Mouse (Mus musculus): ENCODE data around the gene Stat5a. TPM values are rescaled to one million over a fixed set of nuclear protein-coding genes. Genes with fewer than 3 reads are reported as not detected.

The Stat5a gene
- total RNA-seq, 2 experiments from 2014 or later, result 1.7 to 2.0 TPM

DNA sequence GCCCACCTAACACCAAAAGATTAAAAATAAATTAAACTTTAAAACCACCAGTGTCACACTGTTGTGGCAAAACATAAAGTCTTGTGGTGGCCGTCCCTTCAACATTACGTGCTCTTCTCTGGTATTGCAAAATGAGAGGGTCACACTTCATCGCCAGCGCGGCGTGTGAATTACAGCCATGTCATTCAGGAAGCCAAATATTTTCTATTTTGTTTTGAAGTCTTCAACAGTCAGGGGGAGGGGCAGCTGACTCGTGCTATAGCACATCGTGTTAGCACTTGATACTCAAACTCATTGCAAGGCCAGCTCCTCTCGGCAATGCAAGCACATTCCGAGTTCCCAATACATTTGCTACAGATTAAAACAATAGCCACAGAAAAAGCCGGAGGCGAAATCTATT lies 18.3 kb upstream of the Stat5a start:
- Histone ChIP-seq H3K27ac (no peak overlapping the region), H3K4me3 (no peak overlapping the region)
- DNase-seq (ENCODE audit: extremely low spot score in 1 of 2, low spot score in 2 of 2), result no peak
- TF ChIP-seq CTCF (IDR thresholded peaks at IDR 0.05), result no peak
- intact Hi-C loops (cut with DNase I), result no loop called here

DNA sequence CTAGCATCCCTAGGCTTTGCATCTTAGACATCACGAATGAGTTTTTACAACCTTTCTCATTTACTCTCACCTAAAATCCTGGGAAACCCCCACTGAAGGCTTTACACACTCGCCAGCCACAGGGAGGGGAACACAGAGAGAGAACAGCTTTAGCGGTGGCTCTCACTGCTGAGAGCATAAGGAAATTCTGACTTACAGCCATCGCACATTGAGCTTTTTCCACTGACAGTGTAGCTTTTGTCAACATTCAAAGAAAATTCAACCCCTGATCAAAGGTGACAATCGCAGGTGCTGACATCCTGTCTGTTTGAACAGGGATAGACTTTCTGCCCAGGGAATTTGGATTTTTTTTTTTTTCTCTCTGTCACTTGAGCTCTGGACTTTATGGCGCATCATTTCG lies 17.1 kb upstream of the Stat5a start:
- no peak for TF ChIP-seq CTCF (IDR thresholded peaks at IDR 0.05)
- no peak overlapping the region for H3K4me3 ChIP-seq
- no peak overlapping the region for H3K27ac ChIP-seq
- DNase-seq (ENCODE audit: extremely low spot score in 1 of 2, low spot score in 2 of 2), result no peak
- intact Hi-C loops (cut with DNase I), result no loop called here

DNA sequence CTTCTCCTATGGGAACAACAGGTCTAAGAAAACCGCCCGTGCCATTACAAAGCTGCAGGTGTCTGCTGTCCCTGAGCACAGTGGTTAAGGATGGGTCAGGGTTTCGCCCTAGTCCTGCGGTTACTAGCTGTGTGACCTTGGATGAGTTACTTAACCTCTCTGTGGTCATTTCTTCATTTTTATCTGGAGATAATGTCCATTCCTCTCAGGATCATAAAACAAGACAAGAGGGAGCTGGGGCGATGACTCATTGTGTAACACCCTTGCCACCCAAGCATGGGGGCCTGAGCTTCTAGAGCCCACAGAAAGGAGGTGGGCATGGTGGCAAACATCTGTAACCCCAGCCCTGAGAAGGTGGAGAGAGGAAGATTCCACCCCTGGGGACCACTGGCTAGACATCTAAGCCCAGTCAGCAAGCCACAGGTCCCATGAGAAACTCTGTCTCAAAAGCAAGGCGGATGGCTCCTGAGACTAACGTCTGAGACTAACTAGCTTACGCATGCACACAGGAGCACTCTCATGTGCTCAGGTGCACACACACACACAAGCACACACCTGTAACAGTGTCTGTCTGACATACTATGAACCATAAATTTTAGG lies 16.0 kb upstream of the Stat5a start:
- Histone ChIP-seq H3K27ac (no peak overlapping the region), H3K4me3 (no peak overlapping the region)
- DNase-seq (ENCODE audit: extremely low spot score in 1 of 2, low spot score in 2 of 2), result no peak
- intact Hi-C loops (cut with DNase I), result no loop called here
- TF ChIP-seq CTCF (IDR thresholded peaks at IDR 0.05), result no peak

DNA sequence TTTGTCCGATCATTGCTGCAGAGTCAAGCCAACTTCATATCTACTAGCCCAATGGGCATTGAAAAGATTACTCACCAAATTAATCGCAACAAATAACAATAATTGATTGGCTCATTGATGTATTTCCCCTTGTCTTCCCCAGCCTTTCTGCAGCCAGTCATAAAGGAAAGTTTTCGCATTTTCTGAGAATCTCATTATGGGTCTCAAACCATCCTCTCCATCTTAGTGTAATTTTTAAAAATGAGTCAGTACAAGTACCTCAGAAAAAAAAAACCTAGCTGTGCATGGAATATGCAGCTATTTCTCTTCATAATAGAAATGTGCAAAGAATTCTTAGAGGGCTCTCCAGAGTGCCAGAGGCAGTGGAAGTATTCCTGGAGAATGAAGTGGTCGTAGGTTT lies 15.0 kb upstream of the Stat5a start:
- no peak overlapping the region for H3K4me3 ChIP-seq
- intact Hi-C loops (cut with DNase I), result no loop called here
- DNase-seq (ENCODE audit: extremely low spot score in 1 of 2, low spot score in 2 of 2), result no peak
- TF ChIP-seq CTCF (IDR thresholded peaks at IDR 0.05), result no peak
- no peak overlapping the region for H3K27ac ChIP-seq

DNA sequence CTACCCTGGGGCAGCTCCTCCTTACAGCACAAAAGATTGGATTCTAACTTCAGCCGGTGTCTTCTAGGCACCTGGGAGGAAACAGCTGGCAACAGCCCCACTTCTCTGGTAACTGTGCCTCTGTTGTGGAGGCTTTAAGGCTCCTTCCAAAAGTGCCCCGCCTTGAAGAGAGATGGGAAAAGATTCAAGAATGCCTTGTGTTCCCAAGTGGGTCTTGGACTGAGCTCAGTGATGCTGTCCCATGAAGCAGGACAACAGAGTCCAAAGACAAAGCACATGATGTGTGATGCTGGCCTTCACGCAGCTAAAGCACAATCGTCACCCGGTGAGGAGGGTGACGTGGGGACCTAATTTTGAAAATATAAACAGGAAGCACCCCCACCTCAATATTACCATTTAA lies 13.4 kb upstream of the Stat5a start:
- H3K4me3 ChIP-seq, result no peak overlapping the region
- no peak overlapping the region for H3K27ac ChIP-seq
- TF ChIP-seq CTCF (IDR thresholded peaks at IDR 0.05), result no peak
- intact Hi-C loops (cut with DNase I), result no loop called here
- no peak for DNase-seq (ENCODE audit: extremely low spot score in 1 of 2, low spot score in 2 of 2)

DNA sequence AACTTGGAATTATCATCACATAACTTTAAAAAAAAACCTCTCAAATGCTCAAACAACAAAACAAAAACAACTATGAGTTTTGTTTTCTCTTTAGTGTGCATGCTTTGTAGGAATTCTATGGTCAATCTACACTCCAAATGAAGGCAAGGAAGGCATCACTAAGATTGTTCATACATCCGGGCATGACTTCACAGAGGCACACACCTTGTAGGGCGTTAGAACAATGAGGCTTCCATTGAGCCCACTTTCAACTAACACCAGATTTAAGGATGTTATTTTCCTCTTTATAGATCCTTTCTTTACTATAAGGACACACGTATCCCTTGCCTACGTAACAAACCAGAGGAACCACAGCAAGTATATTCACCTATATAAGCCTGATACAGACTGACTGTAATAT lies 11.6 kb upstream of the Stat5a start:
- TF ChIP-seq CTCF (IDR thresholded peaks at IDR 0.05), result no peak
- no peak overlapping the region for H3K27ac ChIP-seq
- no peak overlapping the region for H3K4me3 ChIP-seq
- intact Hi-C loops (cut with DNase I), result no loop called here
- no peak for DNase-seq (ENCODE audit: extremely low spot score in 1 of 2, low spot score in 2 of 2)

DNA sequence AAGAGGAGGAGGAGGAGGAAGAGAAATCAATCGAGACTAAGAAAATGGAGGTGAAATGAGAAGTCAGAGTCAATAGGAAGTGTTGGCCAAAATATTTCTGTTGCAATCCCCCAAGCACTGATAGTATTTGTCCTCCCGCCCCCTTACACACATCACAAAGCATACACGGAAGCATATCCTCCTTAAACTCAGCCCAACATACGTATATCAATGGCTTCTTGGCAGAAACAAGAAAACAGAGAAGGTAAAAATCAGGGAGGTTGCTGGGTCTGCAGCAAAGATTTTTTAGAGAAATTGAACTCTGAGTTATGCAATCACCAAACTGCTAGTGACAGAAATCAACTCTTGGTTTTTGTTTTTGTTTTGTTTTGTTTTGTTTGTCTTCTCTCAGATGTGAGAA lies 11.1 kb upstream of the Stat5a start:
- H3K4me3 ChIP-seq, result no peak overlapping the region
- no peak for TF ChIP-seq CTCF (IDR thresholded peaks at IDR 0.05)
- no peak overlapping the region for H3K27ac ChIP-seq
- intact Hi-C loops (cut with DNase I), result no loop called here
- DNase-seq (ENCODE audit: extremely low spot score in 1 of 2, low spot score in 2 of 2), result no peak

DNA sequence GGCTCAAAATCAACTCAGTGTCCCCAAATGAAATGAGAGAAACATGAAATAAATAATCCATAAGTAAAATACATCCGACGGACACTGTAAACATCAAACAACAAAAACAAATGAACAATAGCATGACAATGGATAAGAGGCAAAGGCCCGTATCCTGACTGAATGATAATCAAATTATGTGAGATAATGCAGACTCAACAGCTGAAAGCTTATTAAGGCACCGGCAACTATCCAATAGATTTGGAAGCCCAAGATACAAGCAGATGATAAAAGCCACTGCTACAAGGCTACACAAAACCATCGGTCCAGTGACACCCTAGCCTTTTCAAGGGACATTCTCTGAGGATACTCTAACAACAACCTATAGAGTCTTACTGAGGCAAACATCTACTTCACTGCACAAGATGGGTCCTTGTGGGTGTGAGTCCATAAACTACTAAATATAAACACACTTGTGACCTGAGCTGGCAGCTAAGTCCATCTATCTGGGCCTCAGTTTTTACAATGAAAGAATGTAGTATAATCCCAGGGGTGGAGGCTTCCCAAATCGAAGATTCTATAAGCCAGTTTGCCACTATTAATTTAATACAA lies 10.3 kb upstream of the Stat5a start:
- Histone ChIP-seq H3K4me3 (peak overlapping the region; percentile 77), H3K27ac (no peak overlapping the region)
- DNase-seq (ENCODE audit: extremely low spot score in 1 of 2, low spot score in 2 of 2), result no peak
- intact Hi-C loops (cut with DNase I), result no loop called here
- no peak for TF ChIP-seq CTCF (IDR thresholded peaks at IDR 0.05)

DNA sequence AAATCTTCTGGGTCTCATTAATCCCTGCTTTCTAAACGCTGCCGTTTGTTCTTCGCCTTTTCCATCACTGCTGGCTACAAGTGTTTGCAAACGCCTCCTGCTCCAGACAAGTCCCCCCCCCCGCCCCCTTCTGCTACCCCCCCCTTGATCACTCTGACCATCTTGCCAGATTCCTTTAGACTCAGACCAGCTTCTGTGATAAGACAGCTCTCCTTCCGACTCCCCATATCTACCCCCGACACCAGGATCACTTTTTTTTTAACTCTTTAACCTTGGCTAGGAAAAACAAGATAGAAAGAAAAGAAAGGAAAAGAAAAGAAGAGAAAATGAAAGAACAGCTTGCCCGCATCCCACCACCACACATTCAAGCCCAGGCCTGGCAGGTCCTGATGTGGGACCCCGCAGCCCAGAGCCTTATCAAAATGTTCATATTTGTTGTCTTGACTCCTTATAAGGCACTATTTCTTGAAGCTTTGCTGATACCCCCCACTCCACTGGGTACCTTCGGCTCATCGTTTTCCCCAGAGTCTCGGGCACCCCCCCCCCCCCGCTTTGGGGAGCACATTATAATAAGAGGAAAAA lies 9.6 kb upstream of the Stat5a start:
- Histone ChIP-seq H3K27ac (no peak overlapping the region), H3K4me3 (peak overlapping the region; percentile 77)
- intact Hi-C loops (cut with DNase I), result no loop called here
- no peak for DNase-seq (ENCODE audit: extremely low spot score in 1 of 2, low spot score in 2 of 2)
- TF ChIP-seq CTCF (IDR thresholded peaks at IDR 0.05), result no peak

DNA sequence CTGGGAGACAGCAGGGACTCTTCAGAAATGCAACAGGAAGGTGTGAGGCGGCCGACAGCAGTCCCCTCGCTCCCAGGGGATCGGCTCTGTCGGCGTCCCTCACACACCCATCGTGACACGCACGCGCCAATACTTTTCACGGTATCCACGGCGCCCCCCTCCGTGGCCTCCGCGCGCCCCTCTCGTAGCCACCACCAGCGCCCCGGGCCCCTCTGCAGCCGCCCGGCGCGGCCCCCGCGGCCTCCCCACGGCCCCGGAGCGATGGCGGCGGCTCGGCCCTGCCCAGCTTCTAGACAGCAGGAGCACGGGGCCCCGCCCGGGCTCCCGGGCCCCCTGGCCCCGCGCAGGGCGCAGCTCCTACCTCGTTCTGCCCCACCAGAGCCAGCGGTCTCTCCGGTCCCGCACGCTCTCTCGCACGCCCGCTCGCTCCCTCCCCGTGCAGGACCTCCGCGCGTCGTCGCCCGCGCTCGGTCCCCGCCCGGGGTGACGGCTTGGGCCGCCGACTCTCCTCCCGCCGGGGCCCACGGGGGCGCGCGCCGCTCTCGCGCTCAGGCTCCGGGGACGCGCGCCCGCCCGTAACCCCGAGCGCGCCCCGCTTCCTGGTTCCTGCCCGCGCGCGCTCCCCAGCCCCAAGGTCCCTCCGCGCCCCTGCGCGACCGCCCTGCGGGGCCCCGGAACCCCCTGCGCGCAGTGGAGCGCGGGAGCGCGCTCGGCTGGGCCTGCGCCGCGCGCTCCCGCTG lies 8.9 kb upstream of the Stat5a start, which contains the start of gene Stat5b:
TSS of gene Stat5b (minus strand) at position 687 of the 740 bp plus-strand sequence.
- TF ChIP-seq CTCF (IDR thresholded peaks at IDR 0.05), result no peak
- H3K4me3 ChIP-seq, result peak within 1 kb of the TSS; percentile 77
- intact Hi-C loops (cut with DNase I), result no loop called here
- H3K27ac ChIP-seq, result peak within 1 kb of the TSS; percentile 87
- peak; percentile 66 to 69 for DNase-seq (ENCODE audit: extremely low spot score in 1 of 2, low spot score in 2 of 2)

DNA sequence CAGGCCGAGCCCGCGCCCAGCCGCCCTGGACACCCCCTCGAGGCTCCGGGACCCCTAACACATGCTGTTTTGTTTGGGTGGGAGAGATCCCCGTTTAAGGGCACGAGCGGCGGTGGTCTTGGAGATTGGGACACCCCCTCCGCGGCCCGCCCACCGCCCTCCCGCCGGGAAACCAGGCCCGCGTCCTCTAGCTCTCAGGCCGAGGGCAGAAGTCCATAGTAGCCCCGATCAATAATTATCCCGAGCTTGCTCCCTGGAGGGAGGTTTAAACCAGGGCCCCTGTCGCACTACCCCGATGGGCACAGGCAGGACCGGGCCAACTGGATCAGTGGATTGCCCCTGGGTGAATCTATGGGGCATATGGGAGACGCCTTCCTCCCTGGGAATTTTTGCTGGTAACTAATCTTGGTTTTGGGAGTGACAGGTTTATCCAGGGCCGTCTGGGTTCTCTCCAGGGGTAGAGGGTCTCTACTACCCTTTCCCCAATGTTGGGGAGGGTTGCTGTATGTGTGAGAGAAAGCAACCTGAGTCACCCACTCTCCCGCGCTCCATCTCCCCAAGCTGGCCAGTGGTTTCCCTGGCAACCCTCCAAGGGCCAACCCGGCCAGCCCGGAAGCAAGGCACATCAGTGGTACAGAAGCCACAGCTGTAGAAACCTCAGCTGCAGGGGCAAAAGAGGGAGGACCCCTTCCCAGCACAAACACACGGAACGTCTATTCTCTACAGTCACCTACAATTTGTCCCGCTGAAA lies 8.2 kb upstream of the Stat5a start:
- intact Hi-C loops (cut with DNase I), result no loop called here
- DNase-seq (ENCODE audit: extremely low spot score in 1 of 2, low spot score in 2 of 2), result peak in 1 of 2 experiments; percentile 29
- no peak for TF ChIP-seq CTCF (IDR thresholded peaks at IDR 0.05)
- Histone ChIP-seq H3K4me3 (peak overlapping the region; percentile 77), H3K27ac (peak overlapping the region; percentile 87)

DNA sequence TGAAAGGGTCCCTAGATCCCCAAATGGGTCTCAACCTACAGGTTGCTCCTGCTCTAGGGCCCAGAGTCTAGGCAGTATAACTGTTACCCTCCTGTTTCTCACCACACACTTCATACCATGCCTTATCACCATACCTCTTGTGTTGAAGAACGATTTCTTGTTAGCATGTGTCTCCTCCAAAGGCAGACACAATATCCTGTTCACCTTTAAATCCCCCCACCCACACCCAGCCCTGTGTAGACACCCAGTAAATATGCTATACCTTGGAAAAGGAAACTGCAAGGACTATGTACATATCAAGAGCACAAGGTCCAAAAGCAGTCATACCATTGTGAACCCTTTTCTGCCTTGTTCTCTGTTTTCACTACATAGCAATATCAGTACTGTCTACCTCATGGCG lies 7.1 kb upstream of the Stat5a start:
- no peak for TF ChIP-seq CTCF (IDR thresholded peaks at IDR 0.05)
- DNase-seq (ENCODE audit: extremely low spot score in 1 of 2, low spot score in 2 of 2), result no peak
- Histone ChIP-seq H3K4me3 (no peak overlapping the region), H3K27ac (no peak overlapping the region)
- intact Hi-C loops (cut with DNase I), result no loop called here

Data from left cerebral cortex, adult 2 months (tissue).